Mouse (Mus musculus): Measurements from ENCODE around the gene Fam187b. TPM values are rescaled to one million over a fixed set of nuclear protein-coding genes. Genes with fewer than 3 reads are reported as not detected.

Gene Fam187b
- polyA plus RNA-seq, 1 experiment from 2014 or later = 1.4 TPM

DNA sequence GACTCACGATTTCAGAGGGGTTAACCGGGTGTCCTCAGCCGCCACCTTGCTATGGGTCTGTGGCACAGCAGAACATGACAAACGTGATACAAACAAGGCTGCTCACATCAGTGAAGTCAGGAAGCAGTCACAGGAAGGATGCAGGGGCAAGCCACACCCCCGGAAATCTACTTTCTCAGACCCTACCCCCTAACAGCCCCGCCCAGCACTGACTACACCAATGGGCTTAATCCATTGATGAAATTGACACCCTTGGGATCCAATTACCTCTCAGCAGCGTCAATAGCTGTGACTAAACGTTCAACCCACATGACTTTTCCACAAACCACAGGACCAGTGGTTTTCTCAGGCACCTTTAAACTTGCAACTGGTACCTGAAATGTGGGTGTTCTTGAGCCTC lies 55.0 kb downstream of the Fam187b start:
- WGBS = 65% methylated on average over 8 of the region's 8 CpGs
- no peak for ATAC-seq (ENCODE audit: extremely low read depth, insufficient number of reproducible peaks, low FRiP score, low TSS enrichment)
- H3K9me3 ChIP-seq = no peaks in the 10 kb centered on the region

GRCm38 (mm10) chr7:31030717-31031116 lies 57.1 kb downstream of the Fam187b start:
- no peaks in the 10 kb centered on the region for H3K36me3 ChIP-seq
- no peak overlapping the region for H3K9ac ChIP-seq
- H3K9me3 ChIP-seq = no peaks in the 10 kb centered on the region
- no peak overlapping the region for H3K27ac ChIP-seq (replicated peaks)
- WGBS = 52% methylated on average over 2 of the region's 2 CpGs
- H3K27me3 ChIP-seq (replicated peaks) = no peaks in the 10 kb centered on the region
- no peaks in the 10 kb centered on the region; the same call in 1 of the 2 replicates for H3K4me1 ChIP-seq
- no peak overlapping the region for H3K4me3 ChIP-seq
- no peak for ATAC-seq (ENCODE audit: extremely low read depth, insufficient number of reproducible peaks, low FRiP score, low TSS enrichment)
- no peak overlapping the region for H3K4me2 ChIP-seq

More for the DNA sequence above, 55.0 kb downstream of the Fam187b start:
- no peak overlapping the region for H3K4me3 ChIP-seq
- no peaks in the 10 kb centered on the region for H3K36me3 ChIP-seq
- no peak overlapping the region for H3K9ac ChIP-seq
- H3K4me1 ChIP-seq = no peaks in the 10 kb centered on the region; the same call in 1 of the 2 replicates
- no peak overlapping the region for H3K27ac ChIP-seq (replicated peaks)
- H3K27me3 ChIP-seq (replicated peaks) = no peaks in the 10 kb centered on the region
- H3K4me2 ChIP-seq = no peak overlapping the region

GRCm38 (mm10) chr7:31031731-31032130 lies 58.1 kb downstream of the Fam187b start:
- H3K27me3 ChIP-seq (replicated peaks) = no peaks in the 10 kb centered on the region
- ATAC-seq (ENCODE audit: extremely low read depth, insufficient number of reproducible peaks, low FRiP score, low TSS enrichment) = no peak
- H3K9me3 ChIP-seq = no peaks in the 10 kb centered on the region
- H3K36me3 ChIP-seq = no peaks in the 10 kb centered on the region
- no peak overlapping the region for H3K4me3 ChIP-seq
- no peak overlapping the region for H3K9ac ChIP-seq
- 78% methylated on average over 7 of the region's 7 CpGs for WGBS
- H3K4me1 ChIP-seq = no peaks in the 10 kb centered on the region; the same call in 1 of the 2 replicates
- H3K4me2 ChIP-seq = no peak overlapping the region
- no peak overlapping the region for H3K27ac ChIP-seq (replicated peaks)

GRCm38 (mm10) chr7:31033409-31034165 lies 60.0 kb downstream of the Fam187b start:
- no peak overlapping the region for H3K9ac ChIP-seq
- H3K4me2 ChIP-seq = no peak overlapping the region
- H3K27me3 ChIP-seq (replicated peaks) = no peaks in the 10 kb centered on the region
- H3K4me3 ChIP-seq = no peak overlapping the region
- H3K4me1 ChIP-seq = no peaks in the 10 kb centered on the region; the same call in 1 of the 2 replicates
- no peaks in the 10 kb centered on the region for H3K36me3 ChIP-seq
- ATAC-seq (ENCODE audit: extremely low read depth, insufficient number of reproducible peaks, low FRiP score, low TSS enrichment) = no peak
- H3K9me3 ChIP-seq = no peaks in the 10 kb centered on the region
- WGBS = 55% methylated on average over 9 of the region's 9 CpGs
- 0 out of 2 replicates have a peak overlapping the region, but pooled peaks have one; percentile 12 for H3K27ac ChIP-seq (replicated peaks)

GRCm38 (mm10) chr7:31034789-31035188 lies 61.2 kb downstream of the Fam187b start:
- Histone ChIP-seq H3K27ac (replicated peaks) (no peak overlapping the region), H3K4me3 (no peak overlapping the region), H3K4me1 (no peaks in the 10 kb centered on the region; the same call in 1 of the 2 replicates), H3K4me2 (no peak overlapping the region), H3K9ac (no peak overlapping the region), H3K36me3 (no peaks in the 10 kb centered on the region), H3K9me3 (no peaks in the 10 kb centered on the region), H3K27me3 (replicated peaks) (peaks cover 4% of the 10 kb centered on the region; the same call in 1 of the 2 replicates)
- WGBS = 51% methylated on average over 11 of the region's 11 CpGs
- ATAC-seq (ENCODE audit: extremely low read depth, insufficient number of reproducible peaks, low FRiP score, low TSS enrichment) = no peak

DNA sequence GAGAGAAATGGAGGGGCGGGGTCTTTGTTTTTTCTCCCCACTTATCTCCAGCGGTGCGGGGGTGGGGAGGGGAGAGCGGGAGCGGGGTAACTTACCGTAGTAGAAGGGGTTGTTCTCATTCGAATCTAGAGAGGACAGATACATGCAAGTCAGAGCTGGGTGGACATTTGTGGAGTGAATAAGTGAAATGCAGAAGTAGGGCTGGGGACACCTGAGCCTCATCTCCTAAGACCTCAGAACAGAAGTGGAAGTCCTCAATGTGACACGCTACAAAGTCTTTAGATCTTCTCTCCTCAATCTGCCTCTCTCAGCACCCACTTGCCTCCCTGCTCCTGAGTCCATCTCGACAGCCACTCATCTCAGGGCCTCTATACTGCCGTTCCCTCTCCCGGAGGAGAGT lies 61.7 kb downstream of the Fam187b start:
- Histone ChIP-seq H3K4me1 (no peaks in the 10 kb centered on the region; the same call in 1 of the 2 replicates), H3K4me3 (no peak overlapping the region), H3K9me3 (no peaks in the 10 kb centered on the region), H3K27ac (replicated peaks) (no peak overlapping the region), H3K4me2 (no peak overlapping the region), H3K9ac (no peak overlapping the region), H3K27me3 (replicated peaks) (peaks cover 9% of the 10 kb centered on the region), H3K36me3 (no peaks in the 10 kb centered on the region)
- no peak for ATAC-seq (ENCODE audit: extremely low read depth, insufficient number of reproducible peaks, low FRiP score, low TSS enrichment)
- 61% methylated on average over 11 of the region's 11 CpGs for WGBS

DNA sequence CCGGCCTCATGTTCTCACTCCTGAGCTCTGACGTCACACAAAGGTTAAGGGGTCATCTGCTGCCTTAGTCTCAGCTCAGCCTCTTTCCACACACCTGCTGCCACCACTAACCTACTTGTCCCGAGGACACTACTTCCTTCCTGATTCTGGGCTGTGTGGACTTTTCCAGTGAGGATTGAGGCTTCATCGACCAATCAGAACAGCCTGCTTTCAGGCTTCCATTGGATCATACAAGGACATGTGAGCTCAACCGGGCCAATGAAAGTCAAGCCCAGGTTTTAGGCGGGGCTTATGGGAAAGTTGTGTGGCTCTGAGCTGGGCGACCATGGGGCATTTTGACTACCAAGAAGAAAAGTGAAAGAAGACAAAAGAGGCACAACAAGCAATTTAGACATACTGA lies 63.3 kb downstream of the Fam187b start:
- 75% methylated on average over 7 of the region's 7 CpGs for WGBS
- no peak overlapping the region for H3K4me3 ChIP-seq
- no peak overlapping the region for H3K4me2 ChIP-seq
- no peak overlapping the region for H3K9ac ChIP-seq
- H3K36me3 ChIP-seq = no peaks in the 10 kb centered on the region
- H3K27me3 ChIP-seq (replicated peaks) = peaks cover 25% of the 10 kb centered on the region
- peaks cover 5% of the 10 kb centered on the region for H3K4me1 ChIP-seq
- H3K27ac ChIP-seq (replicated peaks) = no peak overlapping the region
- H3K9me3 ChIP-seq = no peaks in the 10 kb centered on the region
- no peak for ATAC-seq (ENCODE audit: extremely low read depth, insufficient number of reproducible peaks, low FRiP score, low TSS enrichment)

DNA sequence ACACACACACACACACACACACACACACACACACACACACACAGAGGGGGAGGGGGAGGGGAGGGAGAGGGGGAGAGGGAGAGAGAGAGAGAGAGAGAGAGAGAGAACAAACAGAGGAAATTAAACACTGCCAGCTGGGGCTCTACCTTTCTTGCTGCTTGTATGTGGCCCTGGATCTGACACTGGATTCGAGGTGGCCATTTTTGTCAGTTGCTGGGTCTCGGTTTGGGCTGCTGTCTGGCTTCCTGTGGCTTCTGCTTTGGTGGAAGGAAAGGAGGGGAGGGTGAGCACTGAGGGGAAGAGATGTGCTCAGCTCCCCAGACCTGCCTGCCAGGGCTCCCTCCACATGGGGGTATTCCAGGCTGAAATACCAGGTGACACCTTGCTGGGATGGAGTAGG lies 64.1 kb downstream of the Fam187b start:
- H3K27me3 ChIP-seq (replicated peaks) = peaks cover 32% of the 10 kb centered on the region
- WGBS = 60% methylated on average over 2 of the region's 2 CpGs
- H3K27ac ChIP-seq (replicated peaks) = no peak overlapping the region
- H3K9ac ChIP-seq = no peak overlapping the region
- H3K4me1 ChIP-seq = peaks cover 13% of the 10 kb centered on the region
- no peaks in the 10 kb centered on the region for H3K9me3 ChIP-seq
- no peak overlapping the region for H3K4me3 ChIP-seq
- H3K36me3 ChIP-seq = no peaks in the 10 kb centered on the region
- H3K4me2 ChIP-seq = no peak overlapping the region
- no peak for ATAC-seq (ENCODE audit: extremely low read depth, insufficient number of reproducible peaks, low FRiP score, low TSS enrichment)

GRCm38 (mm10) chr7:31039011-31039410 lies 65.4 kb downstream of the Fam187b start:
- Histone ChIP-seq H3K9me3 (no peaks in the 10 kb centered on the region), H3K4me1 (peaks cover 14% of the 10 kb centered on the region), H3K4me2 (no peak overlapping the region), H3K27ac (replicated peaks) (no peak overlapping the region), H3K36me3 (no peaks in the 10 kb centered on the region), H3K4me3 (no peak overlapping the region), H3K27me3 (replicated peaks) (peaks cover 46% of the 10 kb centered on the region), H3K9ac (no peak overlapping the region)
- ATAC-seq (ENCODE audit: extremely low read depth, insufficient number of reproducible peaks, low FRiP score, low TSS enrichment) = no peak
- 79% methylated on average over 4 of the region's 4 CpGs for WGBS

Other genes starting within 250 kb of the Fam187b start
- gene Tmem147, start 244.2 kb upstream of the Fam187b start, polyA plus RNA-seq (2015; fragmentation: Nextera tagmentation; extraction: Ambion mirVana) = 165 and 182 TPM in 2 replicates
- gene Gapdhs, start 230.1 kb upstream of the Fam187b start, polyA plus RNA-seq (2015; fragmentation: Nextera tagmentation; extraction: Ambion mirVana) = 0.20 and 0.64 TPM in 2 replicates
- gene Sbsn, start 222.3 kb upstream of the Fam187b start, polyA plus RNA-seq (2015; fragmentation: Nextera tagmentation; extraction: Ambion mirVana) = 0.47 and 0.68 TPM in 2 replicates
- 0.71 and 1.2 TPM in 2 replicates for gene Dmkn, start 210.0 kb upstream of the Fam187b start, polyA plus RNA-seq (2015; fragmentation: Nextera tagmentation; extraction: Ambion mirVana)
- gene Krtdap, start 185.9 kb upstream of the Fam187b start, polyA plus RNA-seq (2015; fragmentation: Nextera tagmentation; extraction: Ambion mirVana) = 0.41 and 0.53 TPM in 2 replicates
- not detected in 2 replicates for gene Ffar2, start 150.0 kb upstream of the Fam187b start, polyA plus RNA-seq (2015; fragmentation: Nextera tagmentation; extraction: Ambion mirVana)
- gene Ffar3, start 117.6 kb upstream of the Fam187b start, polyA plus RNA-seq (2015; fragmentation: Nextera tagmentation; extraction: Ambion mirVana) = not detected in 2 replicates
- not detected in 2 replicates for gene Ffar1, start 112.2 kb upstream of the Fam187b start, polyA plus RNA-seq (2015; fragmentation: Nextera tagmentation; extraction: Ambion mirVana)
- not detected in 2 replicates for gene Cd22, start 93.4 kb upstream of the Fam187b start, polyA plus RNA-seq (2015; fragmentation: Nextera tagmentation; extraction: Ambion mirVana)
- 0.08 and 0.10 TPM in 2 replicates for gene Mag, start 58.9 kb upstream of the Fam187b start, polyA plus RNA-seq (2015; fragmentation: Nextera tagmentation; extraction: Ambion mirVana)
- gene Hamp2, start 49.1 kb upstream of the Fam187b start, polyA plus RNA-seq (2015; fragmentation: Nextera tagmentation; extraction: Ambion mirVana) = not detected in 2 replicates
- gene Hamp, start 29.8 kb upstream of the Fam187b start, polyA plus RNA-seq (2015; fragmentation: Nextera tagmentation; extraction: Ambion mirVana) = 0.71 TPM in 1 of 2 replicates, not detected in the other
- 16.8 and 17.3 TPM in 2 replicates for gene Usf2, start 17.0 kb upstream of the Fam187b start, polyA plus RNA-seq (2015; fragmentation: Nextera tagmentation; extraction: Ambion mirVana)
- 11.2 and 12.1 TPM in 2 replicates for gene Lsr, start 326 bp upstream of the Fam187b start, polyA plus RNA-seq (2015; fragmentation: Nextera tagmentation; extraction: Ambion mirVana)
- 35.5 and 39.2 TPM in 2 replicates for gene Fxyd5, start 68.7 kb downstream of the Fam187b start, polyA plus RNA-seq (2015; fragmentation: Nextera tagmentation; extraction: Ambion mirVana)
- 2.0 and 3.6 TPM in 2 replicates for gene Fxyd7, start 77.7 kb downstream of the Fam187b start, polyA plus RNA-seq (2015; fragmentation: Nextera tagmentation; extraction: Ambion mirVana)
- gene Fxyd1, start 83.4 kb downstream of the Fam187b start, polyA plus RNA-seq (2015; fragmentation: Nextera tagmentation; extraction: Ambion mirVana) = 1,042 and 1,184 TPM in 2 replicates
- gene Lgi4, start 85.6 kb downstream of the Fam187b start, polyA plus RNA-seq (2015; fragmentation: Nextera tagmentation; extraction: Ambion mirVana) = 0.19 and 0.21 TPM in 2 replicates
- gene Fxyd3, start 102.9 kb downstream of the Fam187b start, polyA plus RNA-seq (2015; fragmentation: Nextera tagmentation; extraction: Ambion mirVana) = 2.0 and 2.2 TPM in 2 replicates
- 2.4 and 3.6 TPM in 2 replicates for gene Hpn, start 141.5 kb downstream of the Fam187b start, polyA plus RNA-seq (2015; fragmentation: Nextera tagmentation; extraction: Ambion mirVana)
- gene Scn1b, start 153.2 kb downstream of the Fam187b start, polyA plus RNA-seq (2015; fragmentation: Nextera tagmentation; extraction: Ambion mirVana) = 2.5 and 3.1 TPM in 2 replicates
- gene Gramd1a, start 182.1 kb downstream of the Fam187b start, polyA plus RNA-seq (2015; fragmentation: Nextera tagmentation; extraction: Ambion mirVana) = 50.3 and 51.8 TPM in 2 replicates